Mouse (Mus musculus): ENCODE results near the gene Hipk2.

DNA sequence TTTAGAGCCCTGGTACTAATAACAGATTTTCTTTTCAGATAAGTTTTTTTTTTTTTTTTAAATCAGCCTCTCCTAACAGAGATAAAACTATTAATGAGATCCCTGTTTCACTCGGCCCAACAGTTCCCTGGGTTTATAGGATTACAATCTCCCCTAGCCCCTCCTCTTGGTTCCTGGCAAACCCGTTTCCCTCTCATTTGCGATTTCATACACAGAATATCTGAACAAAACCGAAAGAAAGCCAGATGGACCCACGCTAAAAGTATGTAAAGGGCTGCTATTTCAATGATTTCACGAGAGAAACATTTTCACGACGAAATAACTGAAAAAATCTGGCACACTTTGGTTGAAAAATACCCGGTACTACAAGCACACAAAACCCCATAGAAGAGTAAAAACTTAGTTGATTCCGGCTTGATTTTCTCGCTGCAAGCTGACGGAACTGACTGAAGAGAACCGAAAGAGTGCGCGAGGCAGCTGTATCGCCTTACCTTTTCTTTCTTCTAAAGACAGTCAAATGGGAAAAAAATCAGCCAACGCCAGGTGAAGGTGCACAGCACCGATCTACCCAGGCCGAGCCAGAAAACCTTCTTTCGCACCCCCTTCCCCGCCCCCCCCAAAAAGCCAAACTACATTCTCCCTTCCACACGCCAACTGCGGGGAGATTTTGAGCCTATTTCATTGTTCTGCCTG lies 1.3 kb downstream of the Hipk2 start:
- TF ChIP-seq CTCF (conservative IDR thresholded peaks at IDR 0.05; ENCODE audit: low read length) (no peak), NANOG (IDR thresholded peaks at IDR 0.05; ENCODE audit: borderline replicate concordance, low read length) (no peak)
